Mouse (Mus musculus): ENCODE data around the gene Herc6.

GRCm38 (mm10) chr6:57565452-57565851 lies 15.3 kb upstream of the Herc6 start:
- TF ChIP-seq CTCF (IDR thresholded peaks at IDR 0.05; ENCODE audit: low read depth) (no peak), EP300 (IDR thresholded peaks at IDR 0.05; ENCODE audit: low read depth) (no peak)
